Mouse (Mus musculus) intestine, embryonic 15.5 days (tissue): ENCODE data around the gene Ablim1. TPM values are rescaled to one million over a fixed set of nuclear protein-coding genes. Genes with fewer than 3 reads are reported as not detected.

Source experiments
- ATAC-seq: fragments of 200-750 bp; cut with Nextera tagmentation; 2 replicates; pipeline ENCODE4 v1.8.0; 2017; ENCODE audit warnings: moderate TSS enrichment, moderate library complexity
- H3K27ac ChIP-seq: fragments of 300-500 bp; sonication (generic); 2 replicates; pipeline ENCODE4 v1.5.1; 2015; ENCODE audit warnings: mild to moderate bottlenecking, inconsistent platforms
- H3K27me3 ChIP-seq: fragments of 300-500 bp; sonication (generic); replicated peaks from 2 replicates; pipeline ENCODE4 v1.6.1; 2015; ENCODE audit warnings: inconsistent platforms
- H3K36me3 ChIP-seq: fragments of 300-500 bp; sonication (generic); 2 replicates; pipeline ENCODE4 v1.6.1; 2015; ENCODE audit warnings: inconsistent platforms
- H3K4me1 ChIP-seq: fragments of 300-500 bp; sonication (generic); replicated peaks from 2 replicates; pipeline ENCODE4 v1.6.1; 2015; ENCODE audit warnings: inconsistent platforms
- H3K4me2 ChIP-seq: fragments of 300-500 bp; sonication (generic); replicated peaks from 2 replicates; pipeline ENCODE4 v1.6.1; 2015; ENCODE audit warnings: mild to moderate bottlenecking, inconsistent platforms
- H3K4me3 ChIP-seq: fragments of 300-500 bp; sonication (generic); replicated peaks from 2 replicates; pipeline ENCODE4 v1.5.1; 2015; ENCODE audit warnings: inconsistent platforms
- H3K9ac ChIP-seq: fragments of 300-500 bp; sonication (generic); 2 replicates; pipeline ENCODE4 v1.6.1; 2015; ENCODE audit warnings: inconsistent platforms
- H3K9me3 ChIP-seq: fragments of 300-500 bp; sonication (generic); 2 replicates; pipeline ENCODE4 v1.6.1; 2016; ENCODE audit warnings: inconsistent platforms
- WGBS: fragments of 180-500 bp; shearing (Covaris S2); methylation state at CpG from one replicate; pipeline ENCODE4 v1.1.7; 2015; 5-methylcytosine and 5-hydroxymethylcytosine counted together
- polyA plus RNA-seq: library from polyadenylated mRNA; unstranded; fragments of >200 nt; fragmentation: Nextera tagmentation; extraction: Ambion mirVana; gene quantifications from 2 replicates; pipeline ENCODE4 v1.2.1, GENCODE M21; 2015

Gene Ablim1
- polyA plus RNA-seq, 1 experiment from 2014 or later: 31.2 TPM

DNA sequence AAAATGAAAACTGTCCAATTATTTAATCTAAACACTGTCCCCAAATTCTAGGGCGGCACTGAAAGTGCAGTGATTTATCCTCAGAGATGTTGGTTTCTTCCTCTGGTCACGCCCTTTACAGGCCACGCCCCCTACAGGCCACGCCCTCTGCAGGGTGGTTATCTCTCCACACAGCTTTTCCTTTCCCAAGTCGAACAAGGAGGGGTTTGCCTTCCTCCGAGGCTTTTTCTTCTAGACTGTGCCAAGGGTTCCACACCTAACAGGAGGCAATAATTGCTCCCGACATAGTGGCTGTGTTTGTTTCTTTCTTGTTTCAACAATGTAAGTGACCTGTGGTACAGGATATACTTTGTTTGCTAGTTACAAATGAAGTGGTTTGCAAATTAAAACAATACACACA lies 21.0 kb downstream of the Ablim1 start:
- Histone ChIP-seq H3K4me1 (peaks cover 6% of the 10 kb centered on the region; the same call in 1 of the 2 replicates), H3K9ac (no peak overlapping the region), H3K27me3 (no peaks in the 10 kb centered on the region), H3K4me3 (no peak overlapping the region), H3K36me3 (no peaks in the 10 kb centered on the region), H3K27ac (no peak overlapping the region), H3K4me2 (no peak overlapping the region), H3K9me3 (no peaks in the 10 kb centered on the region)
- ATAC-seq: peak; percentile 57; the same call in 1 of the 2 replicates
- WGBS: 30% methylated on average over 7 of the region's 7 CpGs

- no peak overlapping the region for H3K4me2 ChIP-seq
- H3K27me3 ChIP-seq: no peaks in the 10 kb centered on the region
- H3K27ac ChIP-seq: no peak overlapping the region
- ATAC-seq: no peak
- H3K4me1 ChIP-seq: no peaks in the 10 kb centered on the region
- 0 out of 2 replicates have a peak, but pooled peaks cover 7% of the 10 kb centered on the region for H3K9me3 ChIP-seq
- no peak overlapping the region for H3K9ac ChIP-seq
- 74% methylated on average over 3 of the region's 3 CpGs for WGBS
- no peaks in the 10 kb centered on the region for H3K36me3 ChIP-seq
- no peak overlapping the region for H3K4me3 ChIP-seq
These were observed 31.4 kb downstream of the Ablim1 start for GRCm38 (mm10) chr19:57283310-57283709.

- Histone ChIP-seq H3K4me1 (no peaks in the 10 kb centered on the region), H3K27me3 (no peaks in the 10 kb centered on the region), H3K36me3 (no peaks in the 10 kb centered on the region), H3K27ac (no peak overlapping the region), H3K4me3 (no peak overlapping the region), H3K9ac (no peak overlapping the region), H3K9me3 (0 out of 2 replicates have a peak, but pooled peaks cover 7% of the 10 kb centered on the region), H3K4me2 (no peak overlapping the region)
- WGBS: 56% methylated on average over 5 of the region's 5 CpGs
- ATAC-seq: no peak
These were observed 32.1 kb downstream of the Ablim1 start for GRCm38 (mm10) chr19:57282642-57283041.

DNA sequence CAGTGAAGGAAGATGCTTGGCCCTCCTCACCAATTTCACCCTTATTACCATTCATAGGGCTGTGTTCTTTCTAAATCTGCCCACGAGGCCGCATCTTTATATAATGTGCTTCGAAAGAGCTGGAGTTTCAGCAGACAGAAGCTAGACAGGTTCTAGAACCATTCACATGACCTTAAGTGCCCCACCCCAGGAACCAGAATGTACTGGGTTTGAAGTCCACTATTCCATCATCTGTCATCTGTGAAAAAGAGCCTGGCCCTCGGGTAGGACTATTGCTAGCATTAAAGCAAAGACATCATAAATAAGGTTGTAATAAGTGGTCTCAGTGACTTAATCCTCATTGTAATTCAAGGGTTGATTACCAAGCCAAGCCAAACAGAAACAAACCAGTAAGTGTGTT lies 35.1 kb downstream of the Ablim1 start:
- WGBS: 80% methylated on average over 4 of the region's 4 CpGs
- Histone ChIP-seq H3K27me3 (no peaks in the 10 kb centered on the region), H3K9me3 (no peaks in the 10 kb centered on the region), H3K4me3 (no peak overlapping the region), H3K4me1 (peaks cover 6% of the 10 kb centered on the region), H3K9ac (no peak overlapping the region), H3K27ac (no peak overlapping the region), H3K4me2 (no peak overlapping the region), H3K36me3 (no peaks in the 10 kb centered on the region)
- no peak for ATAC-seq

GRCm38 (mm10) chr19:57278263-57278662 lies 36.5 kb downstream of the Ablim1 start:
- no peaks in the 10 kb centered on the region for H3K9me3 ChIP-seq
- H3K36me3 ChIP-seq: no peaks in the 10 kb centered on the region
- WGBS: 91% methylated on average over 8 of the region's 8 CpGs
- H3K27ac ChIP-seq: no peak overlapping the region
- ATAC-seq: no peak
- no peak overlapping the region for H3K9ac ChIP-seq
- no peaks in the 10 kb centered on the region for H3K27me3 ChIP-seq
- H3K4me2 ChIP-seq: no peak overlapping the region
- no peak overlapping the region for H3K4me3 ChIP-seq
- H3K4me1 ChIP-seq: peaks cover 17% of the 10 kb centered on the region

DNA sequence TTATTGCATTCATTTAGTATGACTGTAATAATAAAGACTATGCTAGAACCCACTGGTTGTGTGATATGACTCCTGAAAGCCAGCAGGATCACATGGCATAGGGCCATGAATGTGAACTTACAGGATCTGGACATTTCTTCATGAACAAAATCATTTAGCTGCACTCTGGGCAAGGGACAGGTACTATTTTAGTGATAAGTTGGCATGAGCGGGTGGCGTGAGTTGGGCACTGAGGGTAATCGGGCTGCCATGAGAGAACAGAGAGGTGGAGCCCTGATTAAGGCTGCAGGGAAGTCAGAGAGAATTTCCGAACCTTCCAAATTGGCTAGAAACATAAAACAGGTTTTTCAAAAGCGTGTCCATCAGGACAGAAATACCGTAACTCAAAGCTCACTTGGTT lies 37.7 kb downstream of the Ablim1 start:
- no peak for ATAC-seq
- H3K27me3 ChIP-seq: no peaks in the 10 kb centered on the region
- 92% methylated on average over 6 of the region's 6 CpGs for WGBS
- no peak overlapping the region for H3K9ac ChIP-seq
- H3K4me3 ChIP-seq: no peak overlapping the region
- no peak overlapping the region for H3K4me2 ChIP-seq
- no peaks in the 10 kb centered on the region for H3K9me3 ChIP-seq
- H3K36me3 ChIP-seq: no peaks in the 10 kb centered on the region
- H3K27ac ChIP-seq: no peak overlapping the region
- H3K4me1 ChIP-seq: peaks cover 26% of the 10 kb centered on the region

DNA sequence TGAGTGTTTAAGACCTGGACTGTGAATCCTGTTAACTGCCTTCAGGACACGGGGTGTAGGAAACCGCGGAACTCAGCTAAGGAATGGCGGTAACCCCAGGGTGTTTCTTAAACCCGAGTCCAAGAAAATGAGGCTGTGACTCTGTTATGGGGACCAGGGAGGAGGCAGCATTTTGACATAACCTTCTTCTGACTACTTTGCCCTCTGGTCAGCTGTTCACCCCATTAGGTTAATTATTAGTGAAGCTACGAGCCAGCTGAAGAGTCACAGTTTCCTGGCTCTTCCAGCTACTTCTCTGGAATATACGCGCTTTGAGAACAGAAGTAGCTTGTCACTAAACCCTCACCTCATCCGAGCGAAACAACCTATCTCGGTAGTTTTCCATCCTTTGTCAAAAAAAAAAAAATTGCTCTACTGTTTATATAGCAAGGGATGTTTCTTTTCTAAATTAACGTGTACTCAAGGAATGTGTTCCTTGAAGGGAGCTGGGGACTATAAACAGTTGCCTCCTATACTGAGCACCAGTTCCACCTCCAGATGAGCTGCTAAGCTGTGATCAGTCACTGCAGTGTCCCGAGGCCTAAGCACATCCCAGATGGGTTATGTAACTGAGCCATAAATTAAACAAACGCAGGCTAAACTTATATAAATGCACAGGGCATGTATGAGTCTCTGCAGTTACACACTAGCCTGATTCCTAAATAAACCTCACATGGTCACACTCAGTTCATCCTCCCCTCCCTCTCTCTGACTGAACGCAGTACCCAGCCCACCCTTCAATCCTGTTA lies 39.4 kb downstream of the Ablim1 start:
- no peaks in the 10 kb centered on the region for H3K27me3 ChIP-seq
- no peak overlapping the region; the same call in 1 of the 2 replicates for H3K4me3 ChIP-seq
- H3K4me1 ChIP-seq: peaks cover 29% of the 10 kb centered on the region
- H3K27ac ChIP-seq: peak overlapping the region; percentile 64
- peak; percentile 72 for ATAC-seq
- H3K9me3 ChIP-seq: no peaks in the 10 kb centered on the region
- no peaks in the 10 kb centered on the region for H3K36me3 ChIP-seq
- peak overlapping the region; percentile 50 for H3K4me2 ChIP-seq
- WGBS: 16% methylated on average over 15 of the region's 15 CpGs
- H3K9ac ChIP-seq: 0 out of 2 replicates have a peak overlapping the region, but pooled peaks have one; percentile 6

DNA sequence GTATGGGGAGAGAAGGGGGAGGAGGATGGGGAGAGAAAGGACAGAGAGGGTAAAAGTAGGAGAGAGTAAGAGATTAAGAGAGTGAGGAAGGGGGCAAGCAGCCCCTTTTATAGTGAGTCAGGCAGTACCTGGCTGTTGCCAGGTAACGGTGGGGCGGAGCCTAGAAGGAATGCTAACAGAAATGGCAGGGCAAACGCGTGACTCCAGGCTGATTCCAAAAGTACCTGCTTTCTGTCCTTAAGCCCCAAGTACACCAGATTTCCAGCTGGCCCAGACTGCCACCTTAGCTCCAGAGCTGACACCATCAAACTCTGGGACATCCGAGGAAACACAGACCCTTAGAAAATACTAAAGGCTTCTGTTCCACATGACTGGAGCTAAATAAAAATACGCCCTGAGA lies 40.0 kb downstream of the Ablim1 start:
- H3K4me3 ChIP-seq: no peak overlapping the region; the same call in 1 of the 2 replicates
- H3K4me1 ChIP-seq: peaks cover 29% of the 10 kb centered on the region
- H3K9me3 ChIP-seq: no peaks in the 10 kb centered on the region
- H3K27me3 ChIP-seq: no peaks in the 10 kb centered on the region
- H3K36me3 ChIP-seq: no peaks in the 10 kb centered on the region
- WGBS: 14% methylated on average over 6 of the region's 6 CpGs
- H3K27ac ChIP-seq: peak overlapping the region; percentile 64
- ATAC-seq: peak; percentile 65
- H3K9ac ChIP-seq: 0 out of 2 replicates have a peak overlapping the region, but pooled peaks have one; percentile 6
- H3K4me2 ChIP-seq: peak overlapping the region; percentile 50

- 40% methylated on average over 12 of the region's 12 CpGs for WGBS
- peak overlapping the region; percentile 50 for H3K4me2 ChIP-seq
- no peaks in the 10 kb centered on the region for H3K36me3 ChIP-seq
- no peak overlapping the region for H3K9ac ChIP-seq
- H3K9me3 ChIP-seq: no peaks in the 10 kb centered on the region
- no peak overlapping the region for H3K27ac ChIP-seq
- 0 out of 2 replicates have a peak, but pooled peaks have one; percentile 29 for ATAC-seq
- no peaks in the 10 kb centered on the region for H3K27me3 ChIP-seq
- H3K4me1 ChIP-seq: peaks cover 29% of the 10 kb centered on the region
- H3K4me3 ChIP-seq: no peak overlapping the region
These were observed 40.4 kb downstream of the Ablim1 start for GRCm38 (mm10) chr19:57274286-57274685.

DNA sequence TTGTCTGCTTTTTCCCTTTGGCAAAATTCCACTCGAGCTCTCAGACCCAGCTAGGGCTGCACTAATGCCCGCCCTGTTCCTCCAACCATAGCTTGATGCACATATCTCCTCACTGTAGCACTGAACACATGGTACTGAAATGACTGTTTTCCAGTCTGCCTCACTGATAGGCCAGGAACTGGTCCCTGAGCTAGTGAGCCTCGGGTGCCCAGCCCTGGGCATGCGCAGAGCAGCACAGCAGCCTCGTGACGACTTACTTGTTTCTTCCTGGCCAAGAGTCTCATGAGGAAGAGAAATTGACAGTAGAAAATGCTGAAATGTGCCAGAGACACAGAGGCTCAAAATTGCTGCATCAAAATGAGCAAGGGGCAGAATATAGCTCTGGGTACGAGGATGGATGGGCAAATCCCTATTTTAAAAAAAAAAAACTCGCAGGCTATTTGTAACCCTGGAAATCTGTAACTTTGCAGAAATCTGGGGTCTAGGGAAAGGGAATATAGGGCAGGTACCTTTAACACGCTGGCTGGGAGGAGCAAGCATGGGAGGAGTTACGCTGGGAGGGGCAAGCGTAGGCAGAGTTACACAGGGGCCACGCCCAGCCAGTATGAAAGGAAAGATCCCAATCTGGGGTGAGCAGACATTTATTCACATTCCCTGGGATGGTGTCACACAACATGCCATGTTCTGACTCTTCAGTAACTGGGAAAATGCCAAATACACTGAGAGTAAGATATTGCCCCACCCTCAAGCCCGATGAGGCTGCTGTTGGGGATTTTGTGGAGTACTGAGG lies 41.7 kb downstream of the Ablim1 start:
- peak; percentile 77 for ATAC-seq
- Histone ChIP-seq H3K36me3 (no peaks in the 10 kb centered on the region), H3K9ac (no peak overlapping the region), H3K27ac (0 out of 2 replicates have a peak overlapping the region, but pooled peaks have one; percentile 4), H3K4me2 (peak overlapping the region; percentile 34), H3K4me3 (no peak overlapping the region), H3K4me1 (peaks cover 29% of the 10 kb centered on the region), H3K9me3 (no peaks in the 10 kb centered on the region), H3K27me3 (no peaks in the 10 kb centered on the region)
- WGBS: 46% methylated on average over 13 of the region's 13 CpGs

DNA sequence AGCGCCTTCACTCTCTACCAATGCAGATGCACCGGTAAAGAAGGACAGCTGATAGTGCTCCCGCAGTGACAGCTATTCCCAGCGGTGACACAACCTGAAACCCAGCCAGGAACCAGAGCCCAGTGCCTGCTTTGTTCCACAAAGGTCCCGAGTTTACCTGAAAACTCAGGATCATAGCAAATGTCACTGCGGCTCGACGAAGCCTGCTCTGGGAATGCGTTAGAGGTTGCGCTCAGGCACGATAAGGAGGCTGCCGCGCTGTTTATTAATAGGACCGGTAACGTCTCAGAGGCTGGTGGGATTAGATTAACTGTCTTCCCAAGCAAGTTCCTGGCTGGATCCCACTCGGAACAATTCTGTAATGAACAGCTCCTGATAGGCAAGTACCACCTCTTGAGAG lies 43.0 kb downstream of the Ablim1 start:
- Histone ChIP-seq H3K9me3 (no peaks in the 10 kb centered on the region), H3K4me1 (peaks cover 29% of the 10 kb centered on the region), H3K27me3 (no peaks in the 10 kb centered on the region), H3K9ac (no peak overlapping the region), H3K27ac (no peak overlapping the region), H3K4me2 (no peak overlapping the region), H3K4me3 (no peak overlapping the region), H3K36me3 (no peaks in the 10 kb centered on the region)
- ATAC-seq: no peak
- 62% methylated on average over 16 of the region's 16 CpGs for WGBS

DNA sequence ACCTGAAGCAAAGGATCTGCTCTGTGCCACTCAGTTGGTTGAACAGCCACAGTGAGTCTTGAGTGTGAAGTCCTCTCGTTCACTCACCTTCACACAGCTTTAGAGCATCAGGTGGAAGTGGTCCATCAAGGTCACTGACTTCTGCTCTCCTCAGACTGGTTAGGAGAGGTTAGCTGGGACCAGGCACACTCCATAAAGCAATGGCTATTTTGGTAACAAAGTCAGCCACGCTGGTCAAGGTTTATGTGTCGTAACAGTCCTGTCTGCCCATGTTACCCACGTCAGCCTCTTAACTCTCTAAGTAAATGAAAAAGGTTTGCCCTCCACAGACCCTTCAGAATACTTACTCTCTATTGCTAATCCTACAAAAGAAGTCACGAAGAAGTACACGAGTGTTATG lies 44.0 kb downstream of the Ablim1 start:
- Histone ChIP-seq H3K9me3 (no peaks in the 10 kb centered on the region), H3K4me2 (no peak overlapping the region), H3K27me3 (no peaks in the 10 kb centered on the region), H3K4me3 (no peak overlapping the region), H3K9ac (no peak overlapping the region), H3K4me1 (peaks cover 29% of the 10 kb centered on the region), H3K27ac (no peak overlapping the region), H3K36me3 (no peaks in the 10 kb centered on the region)
- 91% methylated on average over 6 of the region's 6 CpGs for WGBS
- ATAC-seq: no peak
